Mouse (Mus musculus) intestine, embryonic 16.5 days (tissue): ENCODE data around the gene Tlr9. TPM values are rescaled to one million over a fixed set of nuclear protein-coding genes. Genes with fewer than 3 reads are reported as not detected.
A peak's percentile ranks its signal among the peaks of the same experiment; 100 is the strongest.

Experiments used
- ATAC-seq: fragments of 200-750 bp; cut with Nextera tagmentation; 2 replicates; pipeline ENCODE4 v1.8.0; 2017; ENCODE audit warnings: moderate TSS enrichment, moderate library complexity
- H3K27ac ChIP-seq: fragments of 300-500 bp; sonication (generic); 2 replicates; pipeline ENCODE4 v1.5.1; 2014; ENCODE audit warnings: mild to moderate bottlenecking, low read length
- H3K27me3 ChIP-seq: fragments of 300-500 bp; sonication (generic); replicated peaks from 2 replicates; pipeline ENCODE4 v1.6.1; 2014; ENCODE audit warnings: low read length, control low read depth, mixed read lengths; ENCODE audit not compliant: control insufficient read depth, insufficient read depth
- H3K36me3 ChIP-seq: fragments of 300-500 bp; sonication (generic); 2 replicates; pipeline ENCODE4 v1.6.1; 2014; ENCODE audit warnings: low read length, control low read depth; ENCODE audit not compliant: control insufficient read depth, insufficient read depth
- H3K4me1 ChIP-seq: fragments of 300-500 bp; sonication (generic); 2 replicates; pipeline ENCODE4 v1.6.1; 2014; ENCODE audit warnings: low read length, control low read depth, mixed read lengths; ENCODE audit not compliant: control insufficient read depth, insufficient read depth
- H3K4me2 ChIP-seq: fragments of 300-500 bp; sonication (generic); 2 replicates; pipeline ENCODE4 v1.6.1; 2014; ENCODE audit warnings: low read depth, low read length, control low read depth
- H3K4me3 ChIP-seq: fragments of 300-500 bp; sonication (generic); 2 replicates; pipeline ENCODE4 v1.5.1; 2014; ENCODE audit warnings: mild to moderate bottlenecking, low read length
- H3K9ac ChIP-seq: fragments of 300-500 bp; sonication (generic); 2 replicates; pipeline ENCODE4 v1.6.1; 2014; ENCODE audit warnings: low read depth, low read length
- H3K9me3 ChIP-seq: fragments of 300-500 bp; sonication (generic); 2 replicates; pipeline ENCODE4 v1.6.1; 2016; ENCODE audit warnings: low read length, control low read depth; ENCODE audit not compliant: control insufficient read depth
- WGBS: fragments of 180-500 bp; shearing (Covaris S2); extraction: QIAGEN DNeasy Blood & Tissue Kit; methylation state at CpG from one replicate; pipeline ENCODE4 v1.1.7; 2014; 5-methylcytosine and 5-hydroxymethylcytosine counted together
- polyA plus RNA-seq: library from polyadenylated mRNA; unstranded; fragments of >200 nt; fragmentation: Nextera tagmentation; extraction: Ambion mirVana; gene quantifications from 2 replicates; pipeline ENCODE4 v1.2.1, GENCODE M21; 2015

Tlr9 gene
- 0.04 and 0.05 TPM in 2 replicates for polyA plus RNA-seq

DNA sequence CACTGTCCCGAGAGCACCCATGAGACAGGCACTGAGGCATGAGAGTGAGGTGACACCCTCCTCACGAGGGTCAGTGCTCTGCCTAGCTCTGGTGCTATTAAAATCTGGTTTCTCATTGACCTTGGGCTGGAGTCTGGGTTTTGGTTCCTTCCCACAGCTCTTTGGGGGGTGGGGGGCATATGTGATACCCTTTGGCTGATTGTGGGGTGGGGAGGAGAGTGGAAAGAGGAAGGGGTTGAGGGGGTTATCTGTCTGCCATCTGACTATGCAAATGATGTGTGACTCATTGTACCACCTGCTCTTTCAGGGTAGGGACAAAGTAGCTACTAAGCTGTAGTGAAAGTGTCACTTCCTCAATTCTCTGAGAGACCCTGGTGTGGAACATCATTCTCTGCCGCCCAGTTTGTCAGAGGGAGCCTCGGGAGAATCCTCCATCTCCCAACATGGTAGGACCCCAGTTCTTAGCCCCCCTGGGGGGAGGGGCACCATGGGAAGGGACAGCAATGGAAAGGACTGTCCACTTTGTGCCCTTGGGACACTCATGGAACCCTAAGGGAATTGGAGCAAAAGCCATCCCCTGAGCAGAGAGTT is at the start of gene Tlr9:
Gene Tlr9, plus strand, starts transcription at position 338 of the 591 bp plus-strand sequence.
- Histone ChIP-seq H3K9me3 (no peaks in the 10 kb centered on the region), H3K9ac (no peak within 1 kb of the TSS), H3K4me3 (no peak within 1 kb of the TSS), H3K27ac (no peak within 1 kb of the TSS), H3K4me1 (peaks cover 18% of the 10 kb centered on the region), H3K27me3 (no peaks in the 10 kb centered on the region; the same call in 1 of the 2 replicates), H3K4me2 (no peak within 1 kb of the TSS), H3K36me3 (no peaks in the 10 kb centered on the region)
- no peak for ATAC-seq
- WGBS: 60% methylated on average over 4 of the region's 4 CpGs

DNA sequence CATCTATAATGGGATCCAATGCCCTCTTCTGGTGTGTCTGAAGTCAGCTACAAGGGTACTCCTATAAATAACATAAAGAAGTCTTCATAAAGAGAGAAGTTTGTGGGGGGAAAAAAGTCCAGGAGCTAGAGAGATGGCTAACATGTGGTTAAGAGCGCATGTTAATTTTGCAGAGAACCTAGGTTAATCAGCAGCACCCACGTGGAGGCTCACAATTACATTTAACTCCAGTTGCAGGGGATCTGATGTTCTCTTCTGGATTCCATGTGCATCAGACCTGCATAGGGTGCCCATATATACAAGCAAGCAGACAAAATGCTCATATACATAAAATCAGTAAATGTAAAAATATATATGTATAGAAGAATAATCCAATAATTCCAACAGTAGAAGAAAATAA is 49.0 kb upstream of the Tlr9 start:
- Histone ChIP-seq H3K4me1 (peaks cover 37% of the 10 kb centered on the region), H3K9me3 (no peaks in the 10 kb centered on the region), H3K4me3 (peak overlapping the region; percentile 36), H3K27me3 (no peaks in the 10 kb centered on the region), H3K27ac (no peak overlapping the region), H3K9ac (no peak overlapping the region), H3K4me2 (peak overlapping the region; percentile 56; the same call in 1 of the 2 replicates), H3K36me3 (0 out of 2 replicates have a peak, but pooled peaks cover 4% of the 10 kb centered on the region)
- 66% methylated on average over 2 of the region's 2 CpGs for WGBS
- no peak for ATAC-seq

DNA sequence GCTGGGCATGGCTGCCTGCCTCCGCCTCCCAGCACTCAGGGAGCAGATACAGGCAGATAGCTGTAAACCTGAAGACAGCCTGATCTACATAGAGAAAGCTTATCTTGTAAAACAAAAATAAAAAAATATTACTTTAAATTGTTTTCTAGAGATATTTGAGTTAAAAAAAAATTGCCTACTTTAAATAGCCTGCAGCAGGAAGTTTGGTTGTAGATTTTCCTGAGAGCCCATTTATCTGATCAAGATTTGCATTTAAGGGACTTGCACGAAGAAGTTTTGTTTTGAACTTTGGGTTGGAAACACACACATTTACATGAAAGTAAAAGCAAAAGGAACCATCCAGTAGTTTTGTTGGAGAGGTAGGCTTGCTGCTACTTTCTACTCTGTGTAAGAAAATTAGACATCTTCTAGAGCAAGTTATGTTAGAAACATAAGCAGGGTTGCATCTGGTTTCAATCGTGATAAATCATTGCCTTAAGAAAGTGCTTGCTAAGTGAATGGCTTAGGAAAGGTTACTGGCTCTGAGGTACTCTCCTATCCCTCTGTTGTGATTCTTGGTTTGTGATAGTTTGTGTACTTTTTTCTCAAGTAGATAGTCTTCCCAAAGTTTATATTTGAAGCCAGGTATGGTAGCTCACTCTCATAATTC is 46.7 kb upstream of the Tlr9 start:
- H3K36me3 ChIP-seq: 0 out of 2 replicates have a peak, but pooled peaks cover 4% of the 10 kb centered on the region
- no peaks in the 10 kb centered on the region for H3K9me3 ChIP-seq
- ATAC-seq: no peak
- 58% methylated on average over 3 of the region's 3 CpGs for WGBS
- no peak overlapping the region for H3K9ac ChIP-seq
- H3K4me1 ChIP-seq: peaks cover 32% of the 10 kb centered on the region
- H3K4me3 ChIP-seq: no peak overlapping the region
- H3K27ac ChIP-seq: no peak overlapping the region
- no peak overlapping the region for H3K4me2 ChIP-seq
- no peaks in the 10 kb centered on the region for H3K27me3 ChIP-seq

DNA sequence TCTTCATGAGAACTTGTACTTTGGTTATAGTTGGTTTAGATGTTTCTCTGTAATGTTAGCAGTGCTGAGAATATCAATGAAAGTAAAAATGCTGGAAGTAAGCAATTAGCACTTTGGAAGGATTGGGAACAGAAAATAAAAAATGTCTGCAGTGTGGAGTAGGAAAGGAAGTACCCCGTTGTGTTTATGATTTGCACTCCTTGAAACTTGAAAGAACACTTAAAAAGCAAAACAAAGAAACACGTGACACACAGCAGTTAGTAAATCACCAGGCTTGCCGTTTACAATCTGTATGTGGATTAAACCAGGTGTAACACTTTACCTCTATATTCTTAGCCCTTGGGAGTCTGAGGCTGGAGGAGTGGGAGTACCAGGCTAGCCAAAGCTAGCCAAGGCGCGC is 45.6 kb upstream of the Tlr9 start:
- no peaks in the 10 kb centered on the region for H3K27me3 ChIP-seq
- no peak overlapping the region for H3K27ac ChIP-seq
- peaks cover 7% of the 10 kb centered on the region; the same call in 1 of the 2 replicates for H3K36me3 ChIP-seq
- ATAC-seq: no peak
- no peak overlapping the region for H3K9ac ChIP-seq
- WGBS: 67% methylated on average over 5 of the region's 5 CpGs
- peaks cover 32% of the 10 kb centered on the region for H3K4me1 ChIP-seq
- H3K4me2 ChIP-seq: no peak overlapping the region
- H3K9me3 ChIP-seq: no peaks in the 10 kb centered on the region
- no peak overlapping the region for H3K4me3 ChIP-seq

DNA sequence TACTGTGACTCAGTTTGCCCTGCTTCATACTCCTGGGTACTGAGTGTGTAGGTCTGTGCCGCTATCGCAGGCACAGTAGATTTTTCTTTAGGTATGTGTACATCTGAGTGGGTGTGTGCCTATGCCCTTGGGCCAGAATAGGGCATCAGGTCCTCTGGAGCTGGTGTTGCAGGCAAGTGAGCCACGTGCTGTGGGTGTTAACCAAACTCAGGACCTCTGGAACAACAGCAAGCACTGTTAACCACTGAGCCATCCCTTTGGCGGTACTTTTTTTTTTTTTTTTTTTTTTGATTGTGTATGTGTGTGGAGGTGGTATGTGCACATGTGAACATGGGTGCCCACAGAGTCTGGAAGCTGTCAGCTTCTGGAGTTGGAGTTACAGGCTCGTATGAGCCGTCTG is 44.6 kb upstream of the Tlr9 start:
- WGBS: 89% methylated on average over 6 of the region's 6 CpGs
- H3K4me2 ChIP-seq: no peak overlapping the region
- peaks cover 32% of the 10 kb centered on the region for H3K4me1 ChIP-seq
- H3K9ac ChIP-seq: no peak overlapping the region
- H3K9me3 ChIP-seq: no peaks in the 10 kb centered on the region
- no peak overlapping the region for H3K4me3 ChIP-seq
- no peak overlapping the region for H3K27ac ChIP-seq
- ATAC-seq: no peak
- H3K27me3 ChIP-seq: no peaks in the 10 kb centered on the region
- H3K36me3 ChIP-seq: peaks cover 7% of the 10 kb centered on the region

DNA sequence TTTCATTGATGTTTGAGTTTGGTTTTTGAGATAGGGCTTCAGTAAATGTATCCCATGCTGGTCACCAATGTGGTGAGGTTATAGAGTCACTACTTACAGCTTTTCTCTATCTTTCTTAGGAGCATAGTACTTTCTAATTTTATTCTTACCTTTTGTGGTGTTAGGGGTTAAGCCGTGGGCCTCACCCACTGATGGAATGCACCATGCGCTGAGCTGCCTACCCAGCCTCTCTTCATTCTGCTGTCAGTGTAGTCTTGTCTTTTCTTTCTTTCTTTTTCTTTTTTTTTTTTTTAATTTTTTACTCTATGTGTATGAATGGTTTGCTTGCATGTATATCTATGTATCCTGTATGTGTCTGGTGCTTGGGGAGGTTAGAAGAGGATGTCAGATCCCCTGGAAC is 42.9 kb upstream of the Tlr9 start:
- no peaks in the 10 kb centered on the region for H3K9me3 ChIP-seq
- peaks cover 19% of the 10 kb centered on the region for H3K4me1 ChIP-seq
- no peaks in the 10 kb centered on the region for H3K27me3 ChIP-seq
- no peak for ATAC-seq
- no peak overlapping the region for H3K4me3 ChIP-seq
- 84% methylated on average over 2 of the region's 2 CpGs for WGBS
- no peak overlapping the region for H3K9ac ChIP-seq
- peaks cover 10% of the 10 kb centered on the region for H3K36me3 ChIP-seq
- H3K27ac ChIP-seq: no peak overlapping the region
- H3K4me2 ChIP-seq: no peak overlapping the region

DNA sequence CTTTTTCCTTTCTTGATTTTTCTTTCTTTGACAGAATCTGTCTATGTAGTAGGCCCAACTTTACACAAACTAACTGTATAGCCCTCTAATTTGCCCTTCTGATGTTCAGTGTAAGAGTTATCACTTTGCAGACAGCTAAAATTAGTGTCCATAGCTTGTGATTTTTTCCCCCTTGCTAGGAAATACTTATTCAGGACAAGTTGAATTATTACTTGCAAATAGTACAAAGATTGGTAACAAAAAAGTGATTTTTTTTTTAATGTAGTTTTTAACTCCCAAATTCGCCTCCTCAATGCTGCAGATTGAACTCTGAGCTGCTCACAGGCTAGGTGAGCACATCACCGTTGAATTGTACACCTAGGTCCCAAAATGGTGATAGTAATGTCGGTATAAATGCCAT is 42.4 kb upstream of the Tlr9 start:
- H3K9me3 ChIP-seq: no peaks in the 10 kb centered on the region
- H3K27ac ChIP-seq: no peak overlapping the region
- no peaks in the 10 kb centered on the region for H3K27me3 ChIP-seq
- no peak overlapping the region for H3K4me3 ChIP-seq
- no peak for ATAC-seq
- H3K9ac ChIP-seq: no peak overlapping the region
- 92% methylated on average over 3 of the region's 3 CpGs for WGBS
- no peak overlapping the region for H3K4me2 ChIP-seq
- H3K4me1 ChIP-seq: peaks cover 15% of the 10 kb centered on the region
- H3K36me3 ChIP-seq: peaks cover 15% of the 10 kb centered on the region

DNA sequence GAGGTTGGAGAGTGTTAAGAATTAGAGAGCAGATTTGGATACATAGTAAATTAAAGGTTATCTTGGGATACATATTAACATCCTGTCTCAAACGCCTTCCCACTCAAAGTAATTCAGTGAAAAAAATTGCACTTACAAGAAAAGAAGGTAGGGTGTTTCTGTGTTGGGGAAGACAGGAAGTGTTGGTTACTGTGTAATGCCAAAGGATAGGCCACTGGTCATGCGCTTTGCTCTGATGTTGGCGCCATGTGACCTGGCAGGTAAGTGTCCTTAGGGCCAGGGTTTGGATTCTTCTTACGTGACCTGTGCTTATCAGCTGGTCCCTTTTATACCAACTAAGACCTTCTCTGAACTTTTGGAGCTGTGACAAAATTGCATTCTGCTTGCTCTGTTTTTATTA is 40.3 kb upstream of the Tlr9 start:
- H3K27ac ChIP-seq: no peak overlapping the region
- 88% methylated on average over 4 of the region's 4 CpGs for WGBS
- H3K4me1 ChIP-seq: no peaks in the 10 kb centered on the region
- ATAC-seq: no peak
- no peak overlapping the region for H3K4me3 ChIP-seq
- peaks cover 21% of the 10 kb centered on the region for H3K36me3 ChIP-seq
- no peak overlapping the region for H3K9ac ChIP-seq
- no peak overlapping the region for H3K4me2 ChIP-seq
- H3K27me3 ChIP-seq: no peaks in the 10 kb centered on the region
- H3K9me3 ChIP-seq: no peaks in the 10 kb centered on the region

DNA sequence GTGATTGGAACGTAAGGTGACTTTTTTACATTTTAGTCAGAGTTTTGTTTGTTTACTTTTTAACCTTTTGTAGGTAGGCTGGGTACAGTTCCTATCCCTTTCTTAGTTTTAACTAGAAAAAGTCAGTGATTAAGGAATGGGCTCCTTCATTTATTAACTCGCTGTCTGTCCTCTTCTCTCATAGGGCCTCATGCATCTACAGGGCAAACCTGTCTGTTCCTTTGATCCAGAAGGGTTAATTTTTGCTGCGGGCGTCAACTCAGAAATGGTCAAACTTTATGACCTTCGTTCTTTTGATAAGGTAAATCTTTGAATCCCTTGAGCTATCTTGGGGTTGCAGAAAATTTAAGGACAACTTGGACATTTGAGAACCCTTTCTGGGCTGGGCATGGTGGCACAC is 38.4 kb upstream of the Tlr9 start:
- H3K27ac ChIP-seq: no peak overlapping the region
- peaks cover 26% of the 10 kb centered on the region for H3K36me3 ChIP-seq
- H3K9ac ChIP-seq: no peak overlapping the region
- no peak for ATAC-seq
- H3K9me3 ChIP-seq: no peaks in the 10 kb centered on the region
- H3K4me3 ChIP-seq: no peak overlapping the region
- H3K27me3 ChIP-seq: no peaks in the 10 kb centered on the region
- no peak overlapping the region for H3K4me2 ChIP-seq
- 71% methylated on average over 5 of the region's 5 CpGs for WGBS
- H3K4me1 ChIP-seq: no peaks in the 10 kb centered on the region
